Mouse (Mus musculus) c-Kit-negative CD71-positive TER-119-positive erythroid progenitor cells, embryonic 14.5 days (primary cell): ENCODE results near the gene Tm4sf20.
A peak's percentile ranks its signal among the peaks of the same experiment; 100 is the strongest.

ENCODE experiments used
- DNase-seq: peaks from one replicate; pipeline ENCODE4 v3.0.0-alpha.2; 2013; ENCODE audit warnings: low read depth, low spot score

Tm4sf20 gene

DNA sequence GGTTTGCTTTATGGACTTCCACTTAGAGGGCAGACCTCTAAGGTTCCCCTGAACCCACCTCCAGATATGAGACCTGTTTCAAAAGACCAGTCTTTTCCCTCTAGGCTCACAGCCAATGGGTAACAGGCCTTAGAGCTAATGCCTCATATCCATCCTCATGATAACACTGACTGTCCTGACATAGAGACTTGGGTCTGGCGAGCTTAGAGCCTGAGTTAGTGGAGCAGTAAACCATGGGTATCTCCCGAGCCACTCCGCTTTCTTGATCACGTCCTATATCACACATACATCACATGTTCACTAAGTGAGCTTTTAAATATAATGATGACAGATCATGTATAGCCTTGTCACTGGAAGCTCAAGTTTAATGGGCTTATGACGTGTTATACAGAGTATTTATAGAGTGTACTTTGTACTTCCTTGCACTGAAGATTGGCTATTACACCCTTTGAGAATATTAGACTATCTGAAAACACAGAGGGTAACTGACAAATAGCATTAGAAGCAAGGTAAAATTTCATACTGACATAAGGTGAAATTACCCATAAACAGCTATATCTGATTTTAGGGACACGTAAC is 11.2 kb upstream of the Tm4sf20 start:
- DNase-seq = no peak

DNA sequence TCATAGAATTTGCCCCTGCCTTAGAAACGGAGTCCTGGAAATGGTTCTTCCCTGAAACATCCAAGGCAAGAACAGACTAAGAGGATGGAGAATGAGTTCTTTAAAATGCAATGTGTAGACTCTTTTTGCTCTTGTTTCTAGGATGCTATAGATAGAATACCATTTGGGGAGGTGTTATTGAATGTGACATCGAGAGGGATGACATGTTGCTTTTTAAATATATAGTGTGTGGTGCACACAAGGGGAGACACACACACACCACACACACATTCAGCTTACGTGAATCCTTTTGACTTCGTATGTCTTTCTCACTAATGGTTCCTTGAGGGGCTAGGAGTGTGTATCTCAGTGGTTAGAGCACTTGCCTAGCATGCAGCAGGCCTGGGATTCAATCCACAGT is 7.0 kb upstream of the Tm4sf20 start:
- DNase-seq = no peak

DNA sequence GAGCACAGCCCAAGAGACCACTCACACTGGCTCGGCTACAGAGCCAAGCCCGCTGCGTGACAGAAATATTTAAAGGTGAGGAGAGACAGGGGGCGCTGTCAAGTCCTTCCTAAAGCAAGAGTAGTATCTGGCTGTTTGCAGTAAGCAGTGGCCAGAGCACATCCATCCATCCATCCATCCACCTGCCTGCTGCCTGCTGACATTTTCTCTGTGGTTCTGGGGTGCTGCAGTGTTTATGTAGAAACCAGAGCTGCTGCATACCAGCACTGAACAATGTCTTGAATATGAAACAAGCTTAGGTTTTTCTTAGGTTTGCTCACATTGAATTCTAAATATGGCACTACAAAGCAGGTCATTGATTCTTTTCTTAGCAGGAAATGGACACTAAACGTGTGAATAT is 4.9 kb upstream of the Tm4sf20 start:
- DNase-seq = no peak

DNA sequence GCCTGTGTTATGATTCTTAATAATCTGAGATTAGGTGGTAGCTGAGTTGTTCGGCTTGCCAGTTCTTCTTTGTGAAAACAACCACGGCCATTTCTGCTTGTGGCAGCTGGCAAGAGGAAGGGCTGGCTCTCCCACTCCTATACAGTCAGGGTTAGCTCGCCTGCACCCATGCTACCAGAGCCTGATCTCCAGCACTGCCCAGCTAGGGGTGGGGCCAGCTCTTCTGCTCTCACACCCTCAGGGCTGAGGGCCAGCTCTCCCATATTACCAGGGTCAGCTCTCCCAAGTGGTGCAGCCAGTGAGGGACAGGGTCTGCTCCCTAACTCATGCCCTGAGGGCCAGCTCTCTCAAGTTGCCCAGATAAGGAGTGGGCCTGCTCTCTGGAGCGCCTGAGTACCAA is 4.2 kb upstream of the Tm4sf20 start:
- no peak for DNase-seq

DNA sequence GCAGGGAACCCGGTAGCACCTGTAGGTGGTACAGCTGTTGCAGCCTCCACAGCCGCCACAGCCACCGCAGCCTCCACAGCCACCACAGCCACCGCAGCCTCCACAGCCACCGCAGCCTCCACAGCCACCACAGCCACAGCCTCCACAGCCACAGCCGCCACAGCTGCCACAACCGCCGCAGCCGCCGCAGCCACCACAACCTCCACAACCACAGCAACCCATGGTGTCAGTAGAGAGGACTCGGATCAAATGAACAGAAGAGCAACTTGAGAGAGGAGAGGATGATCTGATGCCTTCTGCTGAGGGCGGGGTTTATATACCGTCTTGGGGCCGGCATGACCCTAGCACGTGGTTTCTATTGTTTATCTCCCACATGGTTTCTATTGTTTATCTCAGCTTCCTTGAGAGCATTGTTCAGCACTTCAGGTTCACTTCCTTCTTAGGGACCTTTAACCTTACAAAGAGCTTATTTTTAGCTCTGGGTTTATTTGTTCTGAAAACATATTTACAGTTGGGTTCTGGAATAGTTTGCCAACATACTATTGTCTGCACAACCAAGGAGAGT is 2.8 kb upstream of the Tm4sf20 start, which contains the start of gene Gm47791:
TSS of gene Gm47791 (minus strand) at position 222 of the 565 bp plus-strand sequence.
- no peak for DNase-seq

DNA sequence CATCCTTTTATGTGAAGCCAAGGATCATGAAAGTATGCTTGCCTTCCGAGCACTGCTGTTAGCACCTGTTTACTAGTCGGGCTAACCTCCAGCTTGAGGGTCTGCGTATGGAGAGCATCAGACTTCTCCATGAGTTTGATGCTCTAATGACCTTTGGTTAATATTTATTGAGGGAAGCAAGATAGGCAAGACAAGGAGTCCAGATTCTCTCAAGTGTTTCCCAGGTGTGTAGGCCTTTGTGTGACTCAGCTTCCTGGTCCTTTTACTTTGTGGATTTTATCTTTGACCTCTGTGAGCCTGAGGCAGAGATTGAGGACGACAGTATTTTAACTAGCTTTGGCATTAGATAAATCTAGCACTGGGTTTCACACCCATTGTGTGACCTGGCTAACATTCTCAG is 1.6 kb downstream of the Tm4sf20 start:
- DNase-seq = no peak

DNA sequence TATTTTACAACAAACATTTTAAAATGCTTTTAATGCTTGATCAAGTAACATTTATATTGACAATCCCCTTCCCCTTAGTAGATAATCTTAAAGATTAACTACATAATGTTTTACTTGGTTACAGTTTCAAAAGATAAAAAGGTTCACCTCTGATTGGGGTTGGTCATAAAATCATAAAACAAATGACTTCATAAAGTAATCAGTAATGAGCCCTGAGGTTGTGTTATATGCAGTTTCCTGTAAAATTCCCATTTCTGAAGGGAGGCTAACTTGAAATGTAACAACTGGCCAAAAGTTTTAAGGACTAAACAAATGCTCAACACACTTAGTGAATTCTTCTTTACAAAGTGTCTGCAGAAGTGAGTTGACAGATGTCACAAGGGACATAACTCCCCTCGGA is 2.0 kb downstream of the Tm4sf20 start:
- DNase-seq = no peak

DNA sequence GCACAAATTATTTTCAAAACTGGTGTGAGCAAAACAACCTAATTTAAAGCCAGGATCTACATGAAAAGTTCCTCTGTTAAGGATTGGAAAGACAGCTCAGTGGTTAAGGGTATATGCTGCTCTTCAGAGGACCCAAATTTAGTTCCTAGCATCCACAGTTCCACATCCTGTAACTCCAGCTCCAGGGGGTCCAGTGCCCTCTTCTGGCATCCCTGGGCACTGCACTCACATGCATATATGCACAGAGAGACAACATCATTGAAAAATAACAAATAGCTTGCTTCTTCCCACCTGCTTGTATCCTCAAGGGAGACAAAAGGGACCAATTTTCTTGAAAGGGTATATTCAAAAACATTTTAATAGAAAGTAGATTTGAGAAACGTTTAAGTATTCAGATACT is 6.0 kb downstream of the Tm4sf20 start:
- no peak for DNase-seq

DNA sequence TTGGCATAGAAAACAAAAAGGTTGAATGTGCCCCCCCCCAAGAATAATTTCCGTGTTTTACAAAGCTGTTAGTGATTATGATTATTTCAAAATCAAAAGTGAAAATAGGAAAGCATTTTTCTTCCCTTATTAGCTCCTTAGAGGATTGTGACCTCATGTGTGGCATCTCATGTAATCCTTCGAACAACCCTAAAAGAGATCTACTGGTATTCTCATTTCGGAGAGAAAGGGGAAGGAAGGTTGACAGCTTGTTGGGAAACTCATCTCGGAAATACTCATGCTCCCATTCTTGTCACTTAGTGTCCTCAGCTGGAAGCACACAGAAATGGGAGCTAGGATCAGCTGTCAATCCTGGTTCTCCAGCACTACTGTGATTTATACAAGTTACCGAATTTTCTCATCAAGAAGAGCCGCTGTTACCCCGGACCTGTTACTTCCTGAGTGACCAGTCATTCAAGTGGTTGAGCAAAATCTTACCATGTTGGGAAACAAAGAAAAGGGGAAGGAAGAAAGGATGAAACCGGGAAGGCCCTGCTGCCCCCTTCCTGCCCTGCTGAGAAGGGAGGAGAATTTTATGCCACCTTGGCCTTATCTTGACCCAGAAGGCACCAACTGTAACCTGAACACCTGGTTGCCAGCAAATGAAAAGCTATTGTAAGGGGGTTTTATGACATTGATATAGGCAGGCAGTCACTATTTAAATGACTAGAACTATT is 6.6 kb downstream of the Tm4sf20 start:
- DNase-seq = no peak

DNA sequence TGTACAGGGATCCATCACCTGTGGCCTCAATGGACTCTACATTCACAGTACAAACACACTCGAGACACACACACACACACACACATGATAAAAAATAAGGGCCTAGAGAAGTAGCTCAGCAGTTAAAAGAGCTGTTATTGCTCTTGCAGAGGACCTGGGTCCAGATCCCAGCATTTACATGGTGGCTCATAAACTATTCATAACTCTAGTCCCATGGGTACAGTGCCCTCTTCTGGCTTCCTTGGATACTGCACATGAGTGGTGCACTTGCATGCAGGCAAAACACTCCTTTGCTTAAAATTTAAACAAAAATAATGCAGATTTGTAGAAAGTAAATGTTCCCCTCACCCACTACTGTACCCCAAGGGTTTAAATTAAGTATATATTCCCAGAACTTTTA is 8.7 kb downstream of the Tm4sf20 start:
- peak; percentile 15 for DNase-seq

DNA sequence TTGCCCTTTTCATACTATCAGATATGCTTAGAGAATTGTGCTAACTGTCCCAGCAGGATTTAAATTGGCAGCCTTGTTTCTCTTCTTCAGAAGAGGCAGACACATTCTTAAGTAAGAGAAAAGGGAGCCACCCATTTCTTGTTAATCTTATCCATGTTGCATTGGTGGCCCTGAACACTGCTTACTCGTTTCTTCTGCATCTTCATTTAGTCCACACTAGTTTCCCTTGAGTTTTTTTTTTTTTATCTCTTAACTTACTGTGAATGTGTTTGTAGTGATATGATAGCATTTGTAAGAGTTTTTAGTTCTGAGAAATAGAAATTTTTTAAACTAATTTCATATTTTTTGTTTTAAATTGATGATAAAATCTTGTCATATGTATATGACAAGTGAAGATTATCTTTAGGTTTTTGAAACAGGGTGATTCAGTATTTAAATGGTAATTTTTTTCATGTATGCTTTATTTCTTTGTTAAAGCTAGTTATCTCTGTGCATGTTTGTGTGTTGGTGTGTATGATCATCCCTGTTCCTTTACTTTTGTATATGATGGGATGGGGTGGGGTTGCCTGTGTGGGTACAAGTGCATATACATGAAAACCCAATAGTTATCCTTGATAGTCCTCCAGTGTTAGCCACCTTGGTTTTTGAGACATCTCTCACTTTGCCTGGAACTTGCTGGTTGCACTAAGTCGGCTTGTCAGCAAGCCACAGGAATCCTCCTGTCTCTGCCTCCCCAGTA is 20.4 kb downstream of the Tm4sf20 start:
- DNase-seq = no peak

DNA sequence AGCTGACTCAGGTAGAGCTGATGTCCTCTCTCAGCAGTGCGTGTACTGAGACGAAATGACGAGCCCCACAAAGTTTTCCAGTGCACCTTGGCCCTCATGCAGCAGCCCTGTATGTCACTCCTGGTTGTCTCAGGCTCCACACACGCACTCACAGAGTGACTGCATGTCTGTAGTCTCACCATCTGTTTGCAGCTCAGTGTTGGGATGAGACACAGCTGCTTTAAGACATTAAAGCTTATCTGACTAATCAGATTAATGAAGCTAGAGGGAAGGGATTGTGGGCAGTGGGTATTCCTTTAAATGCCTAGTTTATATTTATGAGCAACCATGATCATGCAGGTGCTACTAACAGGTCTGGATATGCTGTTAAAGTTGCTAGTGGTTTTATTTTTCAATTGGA is 21.9 kb downstream of the Tm4sf20 start:
- no peak for DNase-seq

DNA sequence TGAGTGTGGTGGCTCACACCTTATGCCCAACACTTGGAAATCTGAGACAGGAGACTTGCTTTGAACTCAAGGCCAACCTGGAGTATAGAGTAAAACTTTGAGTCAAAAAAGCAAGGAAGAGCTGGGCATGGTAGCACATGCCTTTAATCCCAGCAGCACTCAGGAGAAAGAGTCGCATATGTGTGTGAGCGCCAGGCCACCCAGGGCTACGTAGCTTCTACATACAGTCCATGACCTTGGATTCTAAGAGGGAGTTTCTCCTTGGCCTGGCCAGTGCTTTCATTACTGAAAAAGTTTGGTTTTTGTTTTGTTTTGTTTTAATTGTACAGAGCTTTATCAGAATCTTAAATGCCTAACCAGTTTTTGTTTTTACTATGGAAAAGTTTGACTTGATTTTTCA is 24.3 kb downstream of the Tm4sf20 start:
- no peak for DNase-seq

DNA sequence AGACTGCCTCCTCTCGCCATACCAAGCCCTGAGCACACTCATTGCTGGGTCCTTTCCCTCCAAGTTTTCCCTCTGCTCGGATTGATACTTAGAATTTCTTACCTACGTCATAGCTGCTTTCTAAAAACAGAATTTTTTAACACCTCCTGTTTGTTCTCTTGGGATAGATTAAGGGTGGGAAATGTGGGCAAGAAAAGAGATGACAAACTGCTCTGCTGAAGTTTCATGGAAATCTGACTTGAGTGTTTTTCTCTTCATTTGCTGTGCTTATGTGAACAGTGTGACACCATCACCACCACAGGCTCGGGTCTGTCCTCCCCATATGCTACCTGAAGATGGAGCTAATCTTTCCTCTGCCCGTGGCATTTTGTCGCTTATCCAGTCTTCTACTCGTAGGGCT is 26.7 kb downstream of the Tm4sf20 start:
- no peak for DNase-seq

DNA sequence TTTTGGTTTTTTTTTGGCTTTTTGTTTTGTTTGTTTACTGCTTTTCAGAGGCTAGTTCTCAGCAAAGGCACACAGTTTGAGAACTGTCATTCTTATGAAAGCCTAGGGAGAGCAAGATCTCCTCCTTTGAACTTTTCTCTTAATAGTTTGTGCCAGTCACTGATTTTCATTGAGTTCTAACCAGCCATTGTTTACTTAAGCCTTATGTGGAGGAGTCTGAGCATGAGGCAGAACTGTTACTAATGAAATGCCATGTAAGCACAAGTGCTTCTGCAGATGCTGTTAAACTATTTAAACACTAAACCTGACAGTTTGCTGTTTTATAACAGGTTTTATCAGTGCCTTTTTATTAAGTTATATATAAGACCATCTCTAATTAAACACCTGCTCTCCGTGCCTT is 30.2 kb downstream of the Tm4sf20 start:
- no peak for DNase-seq

DNA sequence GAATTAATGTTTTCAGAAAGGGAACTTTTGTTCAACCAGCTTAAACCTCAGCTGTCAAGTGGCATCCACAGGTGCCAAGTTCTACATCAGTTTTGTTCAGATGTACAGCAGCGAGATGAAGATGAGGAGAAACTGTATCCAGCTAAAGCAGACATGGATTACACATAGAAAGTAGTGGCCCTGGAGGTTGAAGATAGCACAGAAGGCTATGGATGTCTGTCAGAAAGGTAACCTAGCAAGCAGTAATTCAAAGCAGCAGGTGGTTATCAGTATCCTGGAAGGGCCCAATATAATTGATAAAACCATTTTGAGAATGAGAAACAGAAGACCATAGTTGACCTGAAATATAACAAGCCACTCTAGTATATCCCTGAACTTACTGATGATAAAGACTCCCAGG is 34.9 kb downstream of the Tm4sf20 start:
- DNase-seq = no peak

DNA sequence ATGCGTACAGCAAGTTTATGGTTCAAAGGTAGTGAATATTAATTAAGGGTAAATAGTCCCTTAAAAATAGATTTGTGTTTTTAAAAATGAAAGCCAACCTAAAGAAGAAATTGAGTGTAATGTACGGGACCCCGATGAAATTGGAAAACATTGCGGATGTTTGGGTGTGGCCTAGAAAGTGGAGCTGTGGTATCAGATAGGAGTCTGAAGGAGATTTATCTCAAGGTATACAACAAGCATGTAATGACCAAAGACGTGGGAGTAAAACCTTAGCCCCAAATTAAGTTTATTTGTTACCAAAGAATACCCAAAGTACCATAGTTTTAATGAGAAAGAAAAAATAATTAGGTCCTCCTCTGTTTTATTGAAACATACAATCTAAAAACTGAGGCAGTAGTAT is 41.8 kb downstream of the Tm4sf20 start:
- peak; percentile 39 for DNase-seq

DNA sequence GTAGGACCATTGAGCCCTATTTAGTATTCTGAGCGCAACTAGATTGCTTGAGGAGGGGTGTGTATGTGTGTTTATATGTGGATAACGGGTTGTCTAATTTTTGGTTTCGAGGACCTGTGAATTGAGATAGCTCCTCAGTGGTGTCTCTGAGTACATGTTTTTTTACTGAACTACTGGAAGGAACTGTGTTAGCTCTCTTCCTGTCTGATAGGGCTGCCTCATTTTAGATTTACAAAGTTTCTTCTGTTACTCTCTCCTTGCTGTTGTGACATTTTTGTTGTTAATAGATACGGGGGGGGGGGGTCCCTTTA is 42.4 kb downstream of the Tm4sf20 start:
- DNase-seq = no peak

DNA sequence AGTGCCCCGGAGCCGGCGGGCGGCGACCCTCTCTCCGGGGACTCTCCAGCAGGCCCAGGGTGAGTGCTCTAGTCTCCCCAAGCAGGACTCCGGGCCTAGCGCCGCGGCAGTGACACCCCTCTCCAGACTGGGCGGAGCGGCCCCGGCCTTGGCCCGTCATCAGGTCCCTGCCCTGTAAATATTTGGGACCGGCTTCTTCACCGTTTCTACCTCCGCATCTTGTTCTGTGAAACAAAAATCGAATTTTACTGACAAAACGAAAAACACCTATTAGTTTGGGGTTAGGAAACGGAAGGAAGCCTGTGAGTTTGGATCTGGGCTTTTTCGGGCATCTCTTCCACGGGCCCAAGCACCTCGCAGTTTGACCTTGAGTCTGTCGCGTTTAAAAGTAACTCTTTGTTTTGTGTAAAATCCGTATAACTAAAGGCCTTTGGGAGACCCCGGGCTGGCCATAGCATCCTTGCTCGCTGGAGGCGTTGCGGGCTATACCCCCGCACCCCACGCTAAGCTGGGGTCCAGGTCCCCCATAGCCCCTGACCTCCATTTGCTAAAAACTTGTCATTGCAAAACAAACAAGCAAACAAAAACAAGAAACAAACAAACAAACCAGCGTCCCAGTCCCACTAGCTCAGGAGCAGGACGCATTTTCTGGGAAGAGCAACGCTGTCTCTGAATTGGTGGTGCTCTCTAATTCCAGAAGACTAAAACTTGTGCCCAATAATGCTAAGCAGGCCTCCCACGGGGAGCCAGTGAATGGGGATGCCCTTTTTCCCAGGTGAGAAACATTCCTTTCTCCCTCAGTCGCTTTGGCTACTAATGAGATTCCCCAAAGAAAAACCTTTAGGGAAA is 43.0 kb downstream of the Tm4sf20 start:
- DNase-seq = peak; percentile 75

DNA sequence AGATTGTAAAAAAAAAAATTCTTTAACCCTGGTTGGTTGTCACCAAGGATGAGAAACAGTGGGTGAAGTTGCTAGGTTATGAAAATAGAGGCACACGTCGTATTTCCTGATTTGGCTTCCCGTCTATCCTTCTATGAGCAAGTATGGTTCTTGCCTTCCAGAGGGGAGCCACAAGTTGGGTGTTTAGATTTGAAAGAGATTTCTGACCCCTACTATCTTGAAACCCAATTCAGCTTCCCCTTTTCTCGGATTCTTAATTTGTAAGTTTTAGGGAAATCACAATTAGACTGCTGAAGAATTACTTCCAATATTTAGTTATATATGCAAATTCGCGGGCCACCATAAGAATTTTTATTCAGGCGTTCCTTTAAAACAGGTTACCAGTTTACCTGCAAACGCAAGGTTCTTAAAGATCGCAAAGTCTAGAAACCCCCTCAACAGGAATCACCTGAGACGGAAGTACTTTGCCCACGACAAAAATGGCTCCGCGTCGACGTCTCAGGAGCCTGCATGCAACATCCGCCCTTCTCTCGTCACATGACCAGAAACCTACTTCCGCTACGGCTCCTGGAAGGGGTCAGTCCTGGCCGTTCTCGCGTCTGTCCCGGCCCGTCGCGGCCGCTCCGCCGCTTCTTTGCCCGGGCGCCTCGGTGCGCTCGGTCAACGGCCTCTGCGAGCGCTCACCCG is 43.8 kb downstream of the Tm4sf20 start, which contains the start of gene Mff:
TSS of gene Mff (plus strand) at position 552 of the 687 bp plus-strand sequence.
- peak; percentile 88 for DNase-seq

DNA sequence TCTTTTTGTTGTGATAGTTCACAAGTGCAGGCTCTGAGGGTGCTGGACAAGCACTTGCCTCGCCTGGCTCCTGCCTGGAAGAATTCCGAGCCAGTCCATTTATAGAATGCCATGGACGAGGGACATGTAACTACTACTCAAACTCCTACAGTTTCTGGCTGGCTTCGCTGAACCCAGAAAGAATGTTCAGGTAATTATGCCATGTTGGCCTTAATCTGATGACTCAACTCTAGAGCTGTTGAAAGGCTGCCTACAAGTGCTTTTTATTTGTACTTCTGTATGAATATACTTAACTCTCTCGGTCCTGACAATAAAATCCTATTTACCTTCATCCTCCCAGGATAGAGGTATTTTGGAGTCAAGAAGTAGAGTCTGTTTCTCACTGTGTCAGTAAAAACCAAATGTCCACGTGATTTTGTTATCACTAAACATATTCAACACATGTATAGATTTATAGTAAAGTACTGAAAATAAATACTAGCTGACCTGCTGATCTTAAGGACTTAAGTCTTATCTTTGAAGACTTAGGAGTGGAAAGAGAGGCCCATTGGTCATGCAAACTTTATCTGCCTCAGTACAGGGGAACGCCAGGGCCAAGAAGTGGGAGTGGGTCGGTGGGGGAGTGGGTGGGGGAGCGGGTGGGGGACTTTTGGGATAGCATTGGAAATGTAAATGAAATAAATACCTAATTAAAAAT is 50.3 kb downstream of the Tm4sf20 start:
- DNase-seq = no peak
